Mouse (Mus musculus): ENCODE results near the gene Sae1.

DNA sequence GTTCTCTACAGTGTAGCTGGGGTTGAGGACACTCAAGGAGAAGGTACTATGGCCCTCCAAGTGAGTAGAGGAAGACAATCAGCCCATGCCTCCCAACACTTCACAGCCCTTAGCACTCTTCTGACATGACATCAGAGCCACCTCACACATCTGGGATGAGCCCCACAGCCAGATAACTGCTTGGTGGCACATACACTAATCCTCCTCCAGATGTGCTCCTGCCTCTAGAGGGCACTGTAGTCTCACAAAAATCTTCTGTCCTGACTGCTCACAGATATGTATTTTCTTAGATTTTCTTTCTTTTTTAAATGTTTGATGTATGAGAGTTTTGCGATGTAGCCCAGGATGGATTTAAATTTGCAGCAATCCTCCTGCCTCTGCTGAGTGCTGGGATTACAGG, 11.1 kb downstream of the Sae1 start:
- TF ChIP-seq CTCF (IDR thresholded peaks at IDR 0.05; ENCODE audit: low read depth, low read length): peak; percentile 48
- no peak for TF ChIP-seq POLR2A (IDR thresholded peaks at IDR 0.05; ENCODE audit: borderline replicate concordance, low read depth, low read length)
